Mouse (Mus musculus) neural tube, embryonic 11.5 days (tissue): ENCODE data around the gene Tmpo. TPM values are rescaled to one million over a fixed set of nuclear protein-coding genes. Genes with fewer than 3 reads are reported as not detected.

Experiments
- ATAC-seq: fragments of 200-750 bp; cut with Nextera tagmentation; 2 replicates; pipeline ENCODE4 v1.8.0; 2017; ENCODE audit warnings: moderate number of reproducible peaks, mild to moderate bottlenecking, moderate TSS enrichment, moderate library complexity; ENCODE audit not compliant: insufficient read depth, low FRiP score, low TSS enrichment
- DNase-seq: peaks from one replicate; pipeline ENCODE4 v3.0.0-alpha.2; 2015; ENCODE audit warnings: low spot score
- H3K27ac ChIP-seq: fragments of 300-500 bp; sonication (generic); 2 replicates; pipeline ENCODE4 v1.5.1; 2014; ENCODE audit warnings: low read depth, mild to moderate bottlenecking, low read length
- H3K27me3 ChIP-seq: fragments of 300-500 bp; sonication (generic); 2 replicates; pipeline ENCODE4 v1.6.1; 2014; ENCODE audit warnings: mild to moderate bottlenecking, low read length, mixed read lengths; ENCODE audit not compliant: control insufficient read depth, insufficient read depth
- H3K36me3 ChIP-seq: fragments of 300-500 bp; sonication (generic); 2 replicates; pipeline ENCODE4 v1.6.1; 2014; ENCODE audit warnings: mild to moderate bottlenecking, low read length, moderate library complexity, mixed read lengths; ENCODE audit not compliant: control insufficient read depth, insufficient read depth
- H3K4me1 ChIP-seq: fragments of 300-500 bp; sonication (generic); 2 replicates; pipeline ENCODE4 v1.6.1; 2014; ENCODE audit warnings: low read length, mixed read lengths; ENCODE audit not compliant: control insufficient read depth, insufficient read depth
- H3K4me2 ChIP-seq: fragments of 300-500 bp; sonication (generic); 2 replicates; pipeline ENCODE4 v1.6.1; 2014; ENCODE audit warnings: low read depth, mild to moderate bottlenecking, moderate library complexity
- H3K4me3 ChIP-seq: fragments of 300-500 bp; sonication (generic); 2 replicates; pipeline ENCODE4 v1.5.1; 2014; ENCODE audit warnings: low read depth, low read length
- H3K9ac ChIP-seq: fragments of 300-500 bp; sonication (generic); 2 replicates; pipeline ENCODE4 v1.6.1; 2014; ENCODE audit warnings: mild to moderate bottlenecking, low read length
- H3K9me3 ChIP-seq: fragments of 300-500 bp; sonication (generic); 2 replicates; pipeline ENCODE4 v1.6.1; 2016; ENCODE audit warnings: low read length; ENCODE audit not compliant: control insufficient read depth
- WGBS: fragments of 180-500 bp; shearing (Covaris S2); extraction: QIAGEN DNeasy Blood & Tissue Kit; methylation state at CpG from one replicate; pipeline ENCODE4 v1.1.7; 2014; 5-methylcytosine and 5-hydroxymethylcytosine counted together
- polyA plus RNA-seq: library from polyadenylated mRNA; unstranded; fragments of >200 nt; fragmentation: Nextera tagmentation; extraction: Ambion mirVana; gene quantifications from 2 replicates; pipeline ENCODE4 v1.2.1, GENCODE M21; 2014

The Tmpo gene
- polyA plus RNA-seq, 1 experiment from 2014 or later: 286 TPM

- no peak overlapping the region for H3K4me2 ChIP-seq
- H3K4me1 ChIP-seq: no peaks in the 10 kb centered on the region
- H3K27ac ChIP-seq: no peak overlapping the region
- H3K9me3 ChIP-seq: no peaks in the 10 kb centered on the region
- no peak overlapping the region for H3K4me3 ChIP-seq
- ATAC-seq: no peak
- no peak overlapping the region for H3K9ac ChIP-seq
- DNase-seq: no peak
- H3K27me3 ChIP-seq: no peaks in the 10 kb centered on the region
- no peaks in the 10 kb centered on the region for H3K36me3 ChIP-seq
Measured at GRCm38 (mm10) chr10:91207275-91207674, 26.2 kb upstream of the Tmpo start.

GRCm38 (mm10) chr10:91205632-91206031 is 24.5 kb upstream of the Tmpo start:
- no peaks in the 10 kb centered on the region for H3K36me3 ChIP-seq
- 89% methylated on average over 6 of the region's 6 CpGs for WGBS
- H3K4me1 ChIP-seq: no peaks in the 10 kb centered on the region
- H3K9ac ChIP-seq: no peak overlapping the region
- H3K4me2 ChIP-seq: no peak overlapping the region
- no peaks in the 10 kb centered on the region for H3K9me3 ChIP-seq
- H3K27ac ChIP-seq: no peak overlapping the region
- no peaks in the 10 kb centered on the region for H3K27me3 ChIP-seq
- H3K4me3 ChIP-seq: no peak overlapping the region
- ATAC-seq: no peak
- DNase-seq: no peak

- Histone ChIP-seq H3K4me1 (no peaks in the 10 kb centered on the region), H3K36me3 (no peaks in the 10 kb centered on the region), H3K4me2 (no peak overlapping the region), H3K9me3 (no peaks in the 10 kb centered on the region), H3K4me3 (no peak overlapping the region), H3K27ac (no peak overlapping the region), H3K9ac (no peak overlapping the region), H3K27me3 (no peaks in the 10 kb centered on the region)
- WGBS: 92% methylated on average over 3 of the region's 3 CpGs
- ATAC-seq: no peak
- DNase-seq: no peak
Measured at GRCm38 (mm10) chr10:91200581-91200980, 19.5 kb upstream of the Tmpo start.

GRCm38 (mm10) chr10:91199238-91199780 is 18.2 kb upstream of the Tmpo start:
- DNase-seq: no peak
- no peaks in the 10 kb centered on the region for H3K9me3 ChIP-seq
- no peak overlapping the region for H3K27ac ChIP-seq
- ATAC-seq: no peak
- H3K36me3 ChIP-seq: no peaks in the 10 kb centered on the region
- H3K9ac ChIP-seq: no peak overlapping the region
- H3K27me3 ChIP-seq: no peaks in the 10 kb centered on the region
- no peak overlapping the region for H3K4me3 ChIP-seq
- no peak overlapping the region for H3K4me2 ChIP-seq
- WGBS: 81% methylated on average over 1 of the region's 1 CpGs
- no peaks in the 10 kb centered on the region for H3K4me1 ChIP-seq

- no peak overlapping the region for H3K4me3 ChIP-seq
- H3K36me3 ChIP-seq: no peaks in the 10 kb centered on the region
- no peaks in the 10 kb centered on the region for H3K4me1 ChIP-seq
- DNase-seq: no peak
- no peak overlapping the region for H3K9ac ChIP-seq
- no peak overlapping the region for H3K4me2 ChIP-seq
- no peak overlapping the region for H3K27ac ChIP-seq
- H3K27me3 ChIP-seq: no peaks in the 10 kb centered on the region
- no peaks in the 10 kb centered on the region for H3K9me3 ChIP-seq
- ATAC-seq: no peak
- WGBS: 89% methylated on average over 8 of the region's 8 CpGs
Measured at GRCm38 (mm10) chr10:91197704-91198103, 16.6 kb upstream of the Tmpo start.

GRCm38 (mm10) chr10:91196778-91197177 is 15.7 kb upstream of the Tmpo start:
- H3K9me3 ChIP-seq: no peaks in the 10 kb centered on the region

GRCm38 (mm10) chr10:91195680-91196079 is 14.6 kb upstream of the Tmpo start:
- WGBS: 90% methylated on average over 5 of the region's 5 CpGs
- DNase-seq (no peak), ATAC-seq (no peak)
- no peak overlapping the region for H3K27ac ChIP-seq
- no peaks in the 10 kb centered on the region for H3K36me3 ChIP-seq
- no peaks in the 10 kb centered on the region for H3K9me3 ChIP-seq
- no peak overlapping the region for H3K9ac ChIP-seq
- no peak overlapping the region for H3K4me2 ChIP-seq
- H3K27me3 ChIP-seq: no peaks in the 10 kb centered on the region
- no peaks in the 10 kb centered on the region for H3K4me1 ChIP-seq
- no peak overlapping the region for H3K4me3 ChIP-seq

More at GRCm38 (mm10) chr10:91196778-91197177, 15.7 kb upstream of the Tmpo start:
- no peaks in the 10 kb centered on the region for H3K27me3 ChIP-seq
- H3K4me1 ChIP-seq: no peaks in the 10 kb centered on the region
- ATAC-seq (no peak), DNase-seq (no peak)
- no peak overlapping the region for H3K4me3 ChIP-seq
- H3K36me3 ChIP-seq: no peaks in the 10 kb centered on the region
- H3K4me2 ChIP-seq: no peak overlapping the region
- WGBS: 89% methylated on average over 1 of the region's 1 CpGs
- H3K27ac ChIP-seq: no peak overlapping the region
- no peak overlapping the region for H3K9ac ChIP-seq

- Histone ChIP-seq H3K9me3 (no peaks in the 10 kb centered on the region), H3K4me3 (no peak overlapping the region), H3K27me3 (no peaks in the 10 kb centered on the region), H3K36me3 (no peaks in the 10 kb centered on the region), H3K4me2 (no peak overlapping the region), H3K27ac (no peak overlapping the region), H3K4me1 (no peaks in the 10 kb centered on the region), H3K9ac (no peak overlapping the region)
- ATAC-seq: no peak
- 93% methylated on average over 14 of the region's 14 CpGs for WGBS
- no peak for DNase-seq
Measured at GRCm38 (mm10) chr10:91195091-91195490, 14.0 kb upstream of the Tmpo start.

- Histone ChIP-seq H3K27ac (no peak overlapping the region), H3K4me2 (no peak overlapping the region), H3K9ac (no peak overlapping the region), H3K9me3 (no peaks in the 10 kb centered on the region), H3K27me3 (no peaks in the 10 kb centered on the region), H3K36me3 (no peaks in the 10 kb centered on the region), H3K4me3 (no peak overlapping the region), H3K4me1 (peaks cover 3% of the 10 kb centered on the region; the same call in 1 of the 2 replicates)
- DNase-seq (no peak), ATAC-seq (no peak)
- WGBS: 96% methylated on average over 5 of the region's 5 CpGs
Measured at GRCm38 (mm10) chr10:91191851-91192250, 10.7 kb upstream of the Tmpo start.
